Mouse (Mus musculus): ENCODE measurements around the gene Clint1. TPM values are rescaled to one million over a fixed set of nuclear protein-coding genes. Genes with fewer than 3 reads are reported as not detected.

The Clint1 gene
- polyA plus RNA-seq, 1 experiment from 2014 or later = 67.7 TPM

DNA sequence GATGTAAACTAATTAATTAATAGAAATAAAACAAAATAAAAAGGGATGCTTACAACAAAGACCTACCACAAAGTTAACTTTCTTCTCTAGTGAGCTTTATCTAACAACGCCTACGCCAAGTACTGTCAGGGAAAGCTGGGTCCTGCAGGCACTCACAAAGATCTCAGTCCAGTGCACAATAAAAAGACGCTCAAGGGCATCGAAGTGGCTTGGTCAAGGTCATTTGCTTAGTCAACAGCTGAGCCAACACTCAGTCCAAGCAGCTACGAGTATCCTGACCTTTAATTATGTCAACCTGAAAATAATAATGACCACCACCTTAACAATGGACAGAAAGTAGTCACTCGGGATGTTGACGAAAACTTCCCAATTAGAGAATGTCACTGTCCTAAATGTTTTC lies 90.4 kb downstream of the Clint1 start:
- Histone ChIP-seq H3K9me3 (ENCODE audit: control insufficient read depth, low read length) (no peaks in the 10 kb centered on the region), H3K9ac (ENCODE audit: low read length) (no peak overlapping the region), H3K4me1 (ENCODE audit: control insufficient read depth, insufficient read depth, low read length) (peaks cover 11% of the 10 kb centered on the region), H3K27me3 (ENCODE audit: control insufficient read depth, insufficient read depth, low read length) (no peaks in the 10 kb centered on the region), H3K36me3 (ENCODE audit: control insufficient read depth, insufficient read depth, low read length) (no peaks in the 10 kb centered on the region), H3K4me2 (ENCODE audit: low read depth) (no peak overlapping the region), H3K4me3 (ENCODE audit: low read depth, low read length) (no peak overlapping the region), H3K27ac (ENCODE audit: low read depth, low read length) (no peak overlapping the region)
- ATAC-seq (ENCODE audit: insufficient read depth, low FRiP score, low TSS enrichment) (no peak), DNase-seq (ENCODE audit: low spot score) (no peak)
- 93% methylated on average over 7 of the region's 7 CpGs for WGBS

DNA sequence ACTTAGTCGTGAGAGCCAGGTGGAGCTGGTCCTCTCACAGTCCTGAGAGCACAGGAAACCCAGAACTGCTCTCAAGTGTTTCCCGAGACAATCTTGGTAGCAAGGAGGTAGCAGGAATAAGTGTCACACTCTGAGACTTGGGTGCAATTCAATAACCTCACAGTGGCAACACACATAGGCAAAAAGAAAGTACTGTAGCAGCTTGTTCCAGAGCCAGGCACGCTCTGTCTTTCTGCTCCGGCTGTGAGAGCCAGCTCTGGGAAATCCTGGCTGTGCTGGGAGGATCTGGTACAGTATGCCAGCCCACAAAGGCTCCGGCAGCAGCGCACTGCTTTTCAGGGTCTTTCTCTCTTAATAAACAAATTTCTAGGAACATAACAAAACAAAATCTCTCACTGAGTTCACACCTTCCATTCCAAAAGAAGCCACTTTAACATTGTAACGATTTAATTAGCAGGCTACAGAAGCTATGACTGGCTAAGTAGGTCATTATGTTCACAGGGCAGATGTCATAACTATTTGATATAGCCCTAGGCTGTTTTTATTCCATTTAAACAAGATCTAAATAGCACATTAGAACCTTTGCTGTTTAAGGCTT lies 91.4 kb downstream of the Clint1 start:
- H3K27ac ChIP-seq (ENCODE audit: low read depth, low read length) = no peak overlapping the region
- no peaks in the 10 kb centered on the region for H3K36me3 ChIP-seq (ENCODE audit: control insufficient read depth, insufficient read depth, low read length)
- H3K4me1 ChIP-seq (ENCODE audit: control insufficient read depth, insufficient read depth, low read length) = peaks cover 11% of the 10 kb centered on the region
- WGBS = 77% methylated on average over 7 of the region's 7 CpGs
- no peaks in the 10 kb centered on the region for H3K27me3 ChIP-seq (ENCODE audit: control insufficient read depth, insufficient read depth, low read length)
- peak overlapping the region; percentile 86 for H3K4me3 ChIP-seq (ENCODE audit: low read depth, low read length)
- no peak overlapping the region for H3K9ac ChIP-seq (ENCODE audit: low read length)
- ATAC-seq (ENCODE audit: insufficient read depth, low FRiP score, low TSS enrichment) (no peak), DNase-seq (ENCODE audit: low spot score) (no peak)
- H3K9me3 ChIP-seq (ENCODE audit: control insufficient read depth, low read length) = no peaks in the 10 kb centered on the region
- peak overlapping the region; percentile 72 for H3K4me2 ChIP-seq (ENCODE audit: low read depth)

DNA sequence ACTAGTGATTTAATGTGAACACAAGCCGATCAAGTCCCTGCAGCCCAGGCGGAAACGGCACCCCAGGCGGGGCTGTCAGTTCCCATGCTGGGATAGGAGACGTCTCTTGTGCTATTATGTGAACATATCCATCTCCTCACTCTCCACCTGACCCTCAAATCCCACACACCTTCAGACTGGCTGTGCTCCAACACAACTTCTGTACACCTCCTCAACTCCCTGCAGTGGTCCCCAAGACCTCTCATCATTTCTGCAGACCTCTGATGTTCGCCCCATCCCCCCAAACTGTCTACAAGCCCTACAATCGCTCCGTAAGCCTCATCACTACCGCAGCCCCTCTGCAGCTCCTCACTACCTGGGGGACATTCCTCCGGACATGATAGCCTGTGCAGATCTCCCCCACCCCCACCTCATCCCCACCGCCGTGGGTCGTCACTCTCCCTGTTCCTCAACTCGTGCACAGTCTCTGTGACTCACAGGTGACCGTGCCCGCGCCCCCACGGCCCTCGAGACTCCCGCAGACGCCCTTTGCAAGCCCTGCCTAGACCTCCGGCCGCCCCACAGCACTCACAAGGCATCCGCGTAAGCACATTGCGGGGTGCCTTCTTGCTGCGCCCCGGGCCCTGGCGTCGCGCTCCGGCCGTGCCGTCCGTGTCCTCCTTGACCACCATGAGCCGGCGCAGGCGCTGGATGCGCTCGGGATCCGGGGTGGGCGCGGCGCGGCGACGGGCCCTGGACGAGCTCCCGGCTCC lies 92.2 kb downstream of the Clint1 start:
- peak; percentile 35 for DNase-seq (ENCODE audit: low spot score)
- H3K9ac ChIP-seq (ENCODE audit: low read length) = peak overlapping the region; percentile 81
- H3K9me3 ChIP-seq (ENCODE audit: control insufficient read depth, low read length) = no peaks in the 10 kb centered on the region
- under 1% methylated on average over 32 of the region's 49 CpGs for WGBS
- no peaks in the 10 kb centered on the region for H3K27me3 ChIP-seq (ENCODE audit: control insufficient read depth, insufficient read depth, low read length)
- peaks cover 11% of the 10 kb centered on the region for H3K4me1 ChIP-seq (ENCODE audit: control insufficient read depth, insufficient read depth, low read length)
- H3K4me3 ChIP-seq (ENCODE audit: low read depth, low read length) = peak overlapping the region; percentile 86
- no peaks in the 10 kb centered on the region for H3K36me3 ChIP-seq (ENCODE audit: control insufficient read depth, insufficient read depth, low read length)
- peak overlapping the region; percentile 72 for H3K4me2 ChIP-seq (ENCODE audit: low read depth)
- peak; percentile 77 for ATAC-seq (ENCODE audit: insufficient read depth, low FRiP score, low TSS enrichment)
- no peak overlapping the region for H3K27ac ChIP-seq (ENCODE audit: low read depth, low read length)

DNA sequence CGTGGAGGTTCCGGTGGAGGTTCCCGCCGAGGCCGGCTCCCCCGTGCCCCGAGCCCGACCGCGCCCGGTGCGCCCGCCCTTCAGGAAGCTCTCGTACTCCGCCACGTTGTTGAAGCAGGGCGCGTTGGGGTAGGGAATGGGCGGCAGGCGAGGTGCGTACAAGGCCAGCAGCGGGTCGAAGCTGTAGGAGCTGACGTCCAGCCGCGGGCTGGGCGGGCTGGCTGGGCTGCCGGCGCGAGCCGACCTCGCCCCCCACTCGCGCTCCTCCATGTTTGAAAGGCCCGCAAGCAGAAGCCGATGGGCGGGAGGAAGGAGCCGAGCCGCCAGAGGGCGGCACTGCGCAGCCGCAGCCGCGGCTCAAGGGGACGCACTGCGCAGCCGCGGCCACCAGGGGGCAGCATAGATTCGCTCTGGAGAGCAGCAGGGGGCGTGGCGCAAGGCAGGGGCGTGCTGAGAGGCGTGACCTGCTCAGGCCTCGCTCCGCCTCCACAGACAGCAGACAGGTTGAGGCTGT lies 92.8 kb downstream of the Clint1 start, which contains the start of gene Lsm11:
TSS of gene Lsm11 (minus strand) at position 293 of the 514 bp plus-strand sequence.
- DNase-seq (ENCODE audit: low spot score) (peak; percentile 97), ATAC-seq (ENCODE audit: insufficient read depth, low FRiP score, low TSS enrichment) (peak; percentile 87)
- Histone ChIP-seq H3K4me1 (ENCODE audit: control insufficient read depth, insufficient read depth, low read length) (peaks cover 11% of the 10 kb centered on the region), H3K27me3 (ENCODE audit: control insufficient read depth, insufficient read depth, low read length) (no peaks in the 10 kb centered on the region), H3K27ac (ENCODE audit: low read depth, low read length) (no peak within 1 kb of the TSS), H3K9me3 (ENCODE audit: control insufficient read depth, low read length) (no peaks in the 10 kb centered on the region), H3K36me3 (ENCODE audit: control insufficient read depth, insufficient read depth, low read length) (no peaks in the 10 kb centered on the region), H3K9ac (ENCODE audit: low read length) (peak within 1 kb of the TSS; percentile 81), H3K4me2 (ENCODE audit: low read depth) (peak within 1 kb of the TSS; percentile 72), H3K4me3 (ENCODE audit: low read depth, low read length) (peak within 1 kb of the TSS; percentile 86)
- under 1% methylated on average over 53 of the region's 55 CpGs for WGBS

DNA sequence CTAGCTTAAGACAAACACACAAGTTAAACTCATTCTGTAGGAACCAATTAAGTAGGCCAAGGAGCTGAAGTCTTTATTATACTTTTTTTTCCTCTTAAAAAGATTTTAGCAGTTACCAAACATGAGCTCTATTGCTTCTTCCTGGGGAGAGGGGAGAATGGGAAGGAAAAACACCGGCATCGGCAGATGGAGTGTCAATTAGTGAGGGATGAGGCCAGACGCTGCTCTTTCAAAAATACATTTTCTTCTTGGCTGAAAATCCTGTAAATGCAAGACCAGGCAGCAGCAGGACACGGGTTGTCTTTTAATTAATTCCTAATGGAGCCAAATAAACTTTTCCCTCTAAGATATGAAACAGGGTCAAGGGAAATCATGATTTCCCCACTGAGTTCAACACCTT lies 94.9 kb downstream of the Clint1 start:
- ATAC-seq (ENCODE audit: insufficient read depth, low FRiP score, low TSS enrichment) (no peak), DNase-seq (ENCODE audit: low spot score) (no peak)
- H3K27ac ChIP-seq (ENCODE audit: low read depth, low read length) = no peak overlapping the region
- H3K27me3 ChIP-seq (ENCODE audit: control insufficient read depth, insufficient read depth, low read length) = no peaks in the 10 kb centered on the region
- no peak overlapping the region for H3K4me3 ChIP-seq (ENCODE audit: low read depth, low read length)
- no peak overlapping the region for H3K4me2 ChIP-seq (ENCODE audit: low read depth)
- H3K9ac ChIP-seq (ENCODE audit: low read length) = no peak overlapping the region
- H3K4me1 ChIP-seq (ENCODE audit: control insufficient read depth, insufficient read depth, low read length) = peaks cover 11% of the 10 kb centered on the region
- H3K36me3 ChIP-seq (ENCODE audit: control insufficient read depth, insufficient read depth, low read length) = no peaks in the 10 kb centered on the region
- H3K9me3 ChIP-seq (ENCODE audit: control insufficient read depth, low read length) = no peaks in the 10 kb centered on the region
- 79% methylated on average over 4 of the region's 4 CpGs for WGBS

DNA sequence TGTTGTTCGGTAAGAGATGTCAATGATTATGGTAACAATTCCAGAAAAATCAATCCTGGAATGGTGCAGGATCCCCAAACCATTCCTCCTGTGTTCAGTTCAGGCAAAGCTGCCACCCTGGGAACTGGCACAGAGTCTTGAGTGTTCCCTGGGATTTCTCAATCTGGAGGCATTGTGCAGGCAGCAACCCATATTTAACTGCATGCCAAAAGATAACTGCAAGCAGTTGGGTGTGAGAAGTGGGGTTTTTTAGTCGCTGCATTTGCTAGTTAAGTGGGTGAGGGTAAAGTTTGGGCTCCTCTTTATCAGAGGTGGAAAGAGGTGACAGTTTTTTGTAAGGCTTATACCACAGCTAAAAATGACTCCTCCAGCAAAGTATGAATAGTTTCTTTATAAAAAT lies 95.6 kb downstream of the Clint1 start:
- ATAC-seq (ENCODE audit: insufficient read depth, low FRiP score, low TSS enrichment) (no peak), DNase-seq (ENCODE audit: low spot score) (no peak)
- Histone ChIP-seq H3K27me3 (ENCODE audit: control insufficient read depth, insufficient read depth, low read length) (no peaks in the 10 kb centered on the region), H3K4me3 (ENCODE audit: low read depth, low read length) (no peak overlapping the region), H3K9ac (ENCODE audit: low read length) (no peak overlapping the region), H3K4me2 (ENCODE audit: low read depth) (no peak overlapping the region), H3K9me3 (ENCODE audit: control insufficient read depth, low read length) (no peaks in the 10 kb centered on the region), H3K27ac (ENCODE audit: low read depth, low read length) (no peak overlapping the region), H3K4me1 (ENCODE audit: control insufficient read depth, insufficient read depth, low read length) (peaks cover 11% of the 10 kb centered on the region), H3K36me3 (ENCODE audit: control insufficient read depth, insufficient read depth, low read length) (no peaks in the 10 kb centered on the region)
- WGBS = 85% methylated on average over 2 of the region's 2 CpGs

DNA sequence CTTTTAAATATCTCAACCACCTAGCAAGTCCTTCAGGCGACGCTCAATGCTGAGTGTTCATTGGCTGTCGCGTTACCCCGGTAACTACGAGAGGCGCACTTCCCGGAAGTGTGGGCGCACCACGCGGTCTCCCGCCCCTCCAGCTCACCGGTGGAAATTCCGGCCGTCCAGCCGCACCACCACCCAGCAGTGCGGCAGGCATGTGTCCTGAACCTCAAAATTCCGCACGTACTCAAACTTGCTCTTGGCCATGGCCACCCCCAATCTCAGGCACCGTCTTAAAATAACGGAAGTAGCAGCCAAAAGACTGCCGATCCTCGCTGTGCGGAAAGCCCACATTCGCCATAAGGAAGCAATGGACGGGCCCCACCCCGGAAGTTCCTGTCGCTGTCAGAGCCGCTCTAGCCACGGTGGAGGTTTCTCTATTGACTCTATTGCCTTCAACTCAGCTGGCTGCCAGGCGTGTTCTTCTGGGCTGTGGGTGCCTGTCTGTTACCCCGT lies 103.3 kb downstream of the Clint1 start, which contains the start of gene Thg1l:
TSS of gene Thg1l (minus strand) at position 368 of the 501 bp plus-strand sequence.
- Histone ChIP-seq H3K27ac (ENCODE audit: low read depth, low read length) (no peak within 1 kb of the TSS), H3K27me3 (ENCODE audit: control insufficient read depth, insufficient read depth, low read length) (no peaks in the 10 kb centered on the region), H3K36me3 (ENCODE audit: control insufficient read depth, insufficient read depth, low read length) (no peaks in the 10 kb centered on the region), H3K9ac (ENCODE audit: low read length) (peak within 1 kb of the TSS; percentile 39), H3K4me3 (ENCODE audit: low read depth, low read length) (peak within 1 kb of the TSS; percentile 50), H3K4me2 (ENCODE audit: low read depth) (peak within 1 kb of the TSS; percentile 50), H3K4me1 (ENCODE audit: control insufficient read depth, insufficient read depth, low read length) (no peaks in the 10 kb centered on the region; the same call in 1 of the 2 replicates), H3K9me3 (ENCODE audit: control insufficient read depth, low read length) (no peaks in the 10 kb centered on the region)
- under 1% methylated on average over 32 of the region's 32 CpGs for WGBS
- DNase-seq (ENCODE audit: low spot score) (peak; percentile 93), ATAC-seq (ENCODE audit: insufficient read depth, low FRiP score, low TSS enrichment) (peak; percentile 99)

DNA sequence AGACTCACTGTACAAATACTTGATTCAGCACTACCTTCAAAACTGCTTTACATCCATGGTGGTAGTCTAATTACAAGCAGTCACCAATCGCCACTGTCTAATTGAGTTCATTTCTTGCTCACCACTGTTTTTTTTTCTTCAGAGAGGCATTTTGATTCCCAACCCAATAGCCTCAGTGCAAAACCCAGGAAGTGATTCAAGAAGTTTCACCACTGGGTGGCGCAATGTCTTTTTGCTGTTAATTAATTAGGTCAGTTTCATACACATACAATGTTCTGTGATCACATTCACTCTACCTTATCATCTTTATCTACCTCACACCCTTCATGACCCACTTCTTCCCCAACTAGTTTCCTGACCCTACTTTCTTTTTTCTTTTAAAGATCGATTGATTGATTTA lies 107.7 kb downstream of the Clint1 start:
- H3K27me3 ChIP-seq (ENCODE audit: control insufficient read depth, insufficient read depth, low read length) = no peaks in the 10 kb centered on the region
- ATAC-seq (ENCODE audit: insufficient read depth, low FRiP score, low TSS enrichment) = no peak
- 81% methylated on average over 3 of the region's 3 CpGs for WGBS
- H3K4me2 ChIP-seq (ENCODE audit: low read depth) = no peak overlapping the region
- H3K4me3 ChIP-seq (ENCODE audit: low read depth, low read length) = no peak overlapping the region
- H3K9me3 ChIP-seq (ENCODE audit: control insufficient read depth, low read length) = no peaks in the 10 kb centered on the region
- H3K9ac ChIP-seq (ENCODE audit: low read length) = no peak overlapping the region
- no peak for DNase-seq (ENCODE audit: low spot score)
- H3K4me1 ChIP-seq (ENCODE audit: control insufficient read depth, insufficient read depth, low read length) = no peaks in the 10 kb centered on the region; the same call in 1 of the 2 replicates
- no peaks in the 10 kb centered on the region for H3K36me3 ChIP-seq (ENCODE audit: control insufficient read depth, insufficient read depth, low read length)
- H3K27ac ChIP-seq (ENCODE audit: low read depth, low read length) = no peak overlapping the region
